Mouse (Mus musculus) heart, postnatal 0 days (tissue): Measurements from ENCODE around the gene Trmt61a. TPM values are rescaled to one million over a fixed set of nuclear protein-coding genes. Genes with fewer than 3 reads are reported as not detected.
"Not testable (repeated sequence)": the region's sequence is repeated elsewhere in the genome, so short reads cannot be mapped to it uniquely, and the experiment has no call there.

Source experiments
- ATAC-seq: fragments of 200-750 bp; cut with Nextera tagmentation; 2 replicates; pipeline ENCODE4 v1.8.0; 2017; ENCODE audit warnings: low read depth, moderate number of reproducible peaks, moderate library complexity; ENCODE audit not compliant: insufficient read depth
- DNase-seq: peaks from one replicate; pipeline ENCODE4 v3.0.0-alpha.2; 2016; ENCODE audit warnings: low spot score
- H3K27ac ChIP-seq: fragments of 300-500 bp; sonication (generic); 2 replicates; pipeline ENCODE4 v1.5.1; 2014; ENCODE audit warnings: low read depth, mild to moderate bottlenecking
- H3K27me3 ChIP-seq: fragments of 300-500 bp; sonication (generic); 2 replicates; pipeline ENCODE4 v1.6.1; 2014; ENCODE audit warnings: low read length, mixed read lengths; ENCODE audit not compliant: control insufficient read depth, insufficient read depth
- H3K36me3 ChIP-seq: fragments of 300-500 bp; sonication (generic); replicated peaks from 2 replicates; pipeline ENCODE4 v1.6.1; 2014; ENCODE audit warnings: low read length, mixed read lengths; ENCODE audit not compliant: control insufficient read depth, insufficient read depth
- H3K4me1 ChIP-seq: fragments of 300-500 bp; sonication (generic); 2 replicates; pipeline ENCODE4 v1.6.1; 2014; ENCODE audit warnings: antibody characterized with exemption; ENCODE audit not compliant: control insufficient read depth, insufficient read depth
- H3K4me2 ChIP-seq: fragments of 300-500 bp; sonication (generic); 2 replicates; pipeline ENCODE4 v1.6.1; 2014; ENCODE audit warnings: low read depth, mild to moderate bottlenecking, low read length, moderate library complexity
- H3K4me3 ChIP-seq: fragments of 300-500 bp; sonication (generic); 2 replicates; pipeline ENCODE4 v1.5.1; 2014; ENCODE audit warnings: low read depth, low read length
- H3K9ac ChIP-seq: fragments of 300-500 bp; sonication (generic); replicated peaks from 2 replicates; pipeline ENCODE4 v1.6.1; 2014; ENCODE audit warnings: low read depth, low read length, mixed read lengths
- H3K9me3 ChIP-seq: fragments of 300-500 bp; sonication (generic); replicated peaks from 2 replicates; pipeline ENCODE4 v1.6.1; 2016; ENCODE audit warnings: low read length; ENCODE audit not compliant: control insufficient read depth
- CTCF ChIP-seq: IDR thresholded peaks from 2 replicates; pipeline ENCODE4 v1.5.1; 2016; ENCODE audit warnings: antibody characterized with exemption, control low read depth, low read depth
- EP300 ChIP-seq: IDR thresholded peaks from 2 replicates; pipeline ENCODE4 v1.6.1; 2016; ENCODE audit warnings: antibody characterized with exemption, low read depth
- WGBS: fragments of 180-500 bp; shearing (Covaris S2); extraction: QIAGEN DNeasy Blood & Tissue Kit; methylation state at CpG from one replicate; pipeline ENCODE4 v1.1.7; 2014; 5-methylcytosine and 5-hydroxymethylcytosine counted together
- polyA plus RNA-seq: library from polyadenylated mRNA; unstranded; fragments of >200 nt; fragmentation: Nextera tagmentation; extraction: Ambion mirVana; gene quantifications from 2 replicates; pipeline ENCODE4 v1.2.1, GENCODE M21; 2015
- total RNA-seq: library from RNA; depleted of rRNA; stranded (reverse); fragments of >200 nt; gene quantifications from 2 replicates; pipeline ENCODE4 v1.2.3, GENCODE M21; 2014; ENCODE audit warnings: low replicate concordance

Trmt61a gene
- total and polyA plus RNA-seq, 2 experiments from 2014 or later: 6.1 to 24.9 TPM

GRCm38 (mm10) chr12:111659331-111659730 is 18.6 kb upstream of the Trmt61a start:
- no peak for TF ChIP-seq EP300
- TF ChIP-seq CTCF: no peak
- DNase-seq: no peak
- H3K4me1 ChIP-seq: no peaks in the 10 kb centered on the region
- no peak overlapping the region for H3K27ac ChIP-seq
- no peak for ATAC-seq
- WGBS: 92% methylated on average over 4 of the region's 4 CpGs
- H3K27me3 ChIP-seq: no peaks in the 10 kb centered on the region
- H3K9me3 ChIP-seq: no peaks in the 10 kb centered on the region
- peaks cover 50% of the 10 kb centered on the region for H3K36me3 ChIP-seq
- H3K4me2 ChIP-seq: no peak overlapping the region
- no peak overlapping the region for H3K9ac ChIP-seq
- H3K4me3 ChIP-seq: no peak overlapping the region

GRCm38 (mm10) chr12:111660628-111661027 is 17.3 kb upstream of the Trmt61a start:
- DNase-seq: no peak
- no peak overlapping the region for H3K4me2 ChIP-seq
- H3K4me3 ChIP-seq: no peak overlapping the region
- H3K27ac ChIP-seq: no peak overlapping the region
- H3K9ac ChIP-seq: no peak overlapping the region
- 0 out of 2 replicates have a peak, but pooled peaks cover 3% of the 10 kb centered on the region for H3K4me1 ChIP-seq
- H3K9me3 ChIP-seq: no peaks in the 10 kb centered on the region
- H3K27me3 ChIP-seq: no peaks in the 10 kb centered on the region
- no peak for ATAC-seq
- WGBS: 96% methylated on average over 1 of the region's 1 CpGs
- TF ChIP-seq CTCF (no peak), EP300 (no peak)
- H3K36me3 ChIP-seq: peaks cover 37% of the 10 kb centered on the region

DNA sequence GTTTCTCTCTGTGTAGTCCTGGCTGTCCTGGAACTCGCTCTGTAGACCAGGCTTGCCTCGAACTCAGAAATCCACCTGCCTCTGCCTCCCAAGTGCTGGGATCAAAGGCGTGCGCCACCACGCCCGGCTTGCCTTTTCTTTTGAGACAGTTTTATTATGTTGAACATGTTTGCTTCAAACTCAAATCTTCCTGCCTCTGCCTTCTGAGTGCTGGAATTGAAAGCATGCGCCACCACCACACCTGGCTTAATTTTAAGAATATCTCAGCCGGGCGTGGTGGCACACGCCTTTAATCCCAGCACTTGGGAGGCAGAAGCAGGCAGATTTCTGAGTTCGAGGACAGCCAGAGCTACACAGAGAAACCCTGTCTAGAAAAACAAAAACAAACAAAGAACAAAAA is 16.4 kb upstream of the Trmt61a start:
- not testable (repeated sequence) for DNase-seq, H3K4me3 ChIP-seq, H3K9ac ChIP-seq, H3K4me2 ChIP-seq, ATAC-seq, H3K9me3 ChIP-seq, H3K27ac ChIP-seq, H3K4me1 ChIP-seq, H3K27me3 ChIP-seq
- peaks cover 28% of the 10 kb centered on the region; the same call in 1 of the 2 replicates for H3K36me3 ChIP-seq
- 95% methylated on average over 11 of the region's 11 CpGs for WGBS

DNA sequence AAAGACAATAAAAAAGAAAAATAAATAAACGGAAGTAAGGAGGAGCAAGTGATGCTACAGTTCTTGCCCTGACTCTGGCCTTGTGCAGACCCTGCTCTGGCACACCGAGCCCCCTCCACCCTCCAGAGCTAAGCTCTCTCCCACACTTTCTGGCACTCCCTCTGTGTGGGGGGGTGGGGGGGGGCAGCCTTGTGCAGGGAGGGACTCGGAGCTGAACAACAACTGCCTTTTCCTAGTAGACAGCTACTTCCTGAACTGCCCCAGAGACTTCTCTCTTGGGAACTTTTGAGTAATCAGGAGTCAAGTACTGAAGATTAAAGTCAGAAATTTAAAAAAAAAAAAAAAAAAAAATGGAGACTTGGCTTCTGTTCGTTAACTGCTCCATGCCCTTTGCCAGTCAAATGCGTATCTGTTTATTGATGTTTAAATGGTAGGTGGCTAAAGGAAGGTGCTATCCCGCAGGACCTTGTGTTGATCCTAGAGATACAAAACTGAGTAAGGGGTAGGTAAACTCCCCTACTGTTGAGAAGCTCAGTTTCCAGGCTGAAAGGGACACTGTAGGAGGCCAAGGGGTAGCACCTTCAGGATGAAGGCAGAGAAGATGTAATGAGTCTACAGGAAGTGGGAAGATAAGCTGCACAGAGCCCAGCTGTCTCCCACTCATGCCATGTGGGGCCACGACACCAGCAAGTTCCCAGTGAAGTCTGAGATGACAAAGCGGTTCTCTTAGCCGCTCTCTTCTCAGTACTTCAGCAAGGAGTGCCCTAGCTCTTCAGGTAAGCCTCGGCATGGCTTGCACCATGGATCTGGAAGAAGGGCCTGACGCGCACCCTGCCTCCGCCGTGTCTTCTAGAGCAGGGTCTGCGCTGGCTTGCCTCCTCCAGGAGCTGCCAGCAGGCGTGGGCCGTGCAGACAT is 14.4 kb upstream of the Trmt61a start:
- whole genome bisulfite sequencing: 56% methylated on average over 17 of the region's 17 CpGs
- no peak for TF ChIP-seq EP300
- no peak for TF ChIP-seq CTCF
- Histone ChIP-seq H3K9ac (no peak overlapping the region), H3K9me3 (no peaks in the 10 kb centered on the region), H3K36me3 (peaks cover 12% of the 10 kb centered on the region; the same call in 1 of the 2 replicates), H3K4me2 (no peak overlapping the region), H3K4me3 (no peak overlapping the region), H3K4me1 (0 out of 2 replicates have a peak, but pooled peaks cover 3% of the 10 kb centered on the region), H3K27ac (peak overlapping the region; percentile 66), H3K27me3 (no peaks in the 10 kb centered on the region)
- DNase-seq (peak; percentile 53), ATAC-seq (0 out of 2 replicates have a peak, but pooled peaks have one; percentile 14)

DNA sequence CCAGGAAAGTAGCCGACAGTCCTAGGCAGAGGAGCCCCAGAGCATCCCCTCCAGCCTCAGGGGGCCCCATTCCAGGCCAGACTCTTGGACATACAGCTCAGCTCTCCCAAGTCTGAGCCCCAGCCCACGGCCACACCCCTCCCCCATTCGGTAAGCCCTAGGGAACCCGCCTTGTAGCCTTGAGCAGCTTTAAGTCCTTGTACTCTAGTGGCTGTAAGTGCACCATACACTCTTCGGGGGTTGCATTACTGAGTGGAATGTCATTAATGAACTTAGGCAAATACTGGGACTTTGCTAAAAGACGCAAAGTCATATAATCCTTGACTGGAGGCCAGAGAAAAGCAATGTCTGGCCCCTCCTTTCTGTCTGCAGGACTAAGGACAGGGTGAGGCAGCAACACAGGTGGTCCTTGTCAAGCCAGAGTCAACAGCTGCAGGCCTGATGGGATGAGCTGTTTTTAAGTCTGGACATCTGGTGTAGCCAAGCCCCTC is 13.7 kb upstream of the Trmt61a start:
- 45% methylated on average over 6 of the region's 6 CpGs for WGBS
- TF ChIP-seq EP300: no peak
- no peak for TF ChIP-seq CTCF
- Histone ChIP-seq H3K27me3 (no peaks in the 10 kb centered on the region), H3K27ac (peak overlapping the region; percentile 66), H3K4me1 (0 out of 2 replicates have a peak, but pooled peaks cover 3% of the 10 kb centered on the region), H3K4me3 (no peak overlapping the region), H3K36me3 (peaks cover 6% of the 10 kb centered on the region; the same call in 1 of the 2 replicates), H3K9me3 (no peaks in the 10 kb centered on the region), H3K4me2 (no peak overlapping the region), H3K9ac (no peak overlapping the region)
- peak; percentile 27 for DNase-seq
- ATAC-seq: peak; percentile 13; the same call in 1 of the 2 replicates
